Mouse (Mus musculus): ENCODE measurements around the gene Tmem247. TPM values are rescaled to one million over a fixed set of nuclear protein-coding genes. Genes with fewer than 3 reads are reported as not detected.

Gene Tmem247
- polyA plus RNA-seq, 1 experiment: not detected

DNA sequence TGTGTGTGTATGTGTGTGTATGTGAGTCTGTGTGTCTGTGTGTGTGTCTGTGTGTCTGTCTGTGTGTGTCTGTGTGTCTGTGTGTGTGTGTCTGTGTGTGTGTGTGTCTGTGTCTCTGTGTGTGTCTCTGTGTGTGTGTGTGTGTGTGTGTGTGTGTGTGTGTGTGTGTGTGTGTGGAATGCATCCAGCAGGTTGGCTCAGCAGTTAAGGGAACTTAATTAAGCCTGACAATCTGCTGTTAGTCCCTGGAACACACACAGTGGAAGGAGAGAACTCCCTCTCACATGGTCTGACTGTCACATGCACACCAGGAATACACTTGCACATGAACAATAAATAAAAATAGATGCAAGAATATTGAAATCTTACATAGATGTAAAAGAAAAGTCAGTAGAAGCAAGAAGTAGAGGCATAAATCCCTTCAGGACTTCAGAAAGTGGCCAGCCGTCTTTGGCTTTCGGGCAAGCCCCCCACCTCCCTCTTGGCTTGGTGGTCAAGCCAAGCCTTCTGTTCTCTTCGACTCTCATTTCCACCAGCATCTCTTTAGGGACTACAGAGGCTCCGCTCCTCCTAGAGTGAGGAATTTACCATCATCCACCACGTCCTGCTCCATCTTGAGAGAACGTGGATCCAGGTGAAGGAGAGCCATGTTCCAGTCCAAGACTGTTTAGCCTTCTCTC, 19.5 kb upstream of the Tmem247 start:
- 86% methylated on average over 6 of the region's 6 CpGs for WGBS

GRCm38 (mm10) chr17:86899821-86900220, 17.3 kb upstream of the Tmem247 start:
- Histone ChIP-seq H3K4me3 (replicated peaks; ENCODE audit: control insufficient read depth, low read depth, low read length) (no peak overlapping the region), H3K27ac (ENCODE audit: control insufficient read depth, insufficient read depth, low read depth, low read length, poor library complexity) (no peak overlapping the region), H3K4me1 (ENCODE audit: control insufficient read depth, insufficient read depth, low read length) (peaks cover 2% of the 10 kb centered on the region; the same call in 1 of the 2 replicates)
- WGBS: 28% methylated on average over 5 of the region's 5 CpGs
- TF ChIP-seq POLR2A (IDR thresholded peaks at IDR 0.05; ENCODE audit: borderline replicate concordance, control insufficient read depth, low read depth, low read length): no peak
- no peak for TF ChIP-seq CTCF (IDR thresholded peaks at IDR 0.05; ENCODE audit: control insufficient read depth, insufficient read depth, low read length)

More for the DNA sequence above, 19.5 kb upstream of the Tmem247 start:
- Histone ChIP-seq H3K4me3 (replicated peaks; ENCODE audit: control insufficient read depth, low read depth, low read length) (no peak overlapping the region), H3K4me1 (ENCODE audit: control insufficient read depth, insufficient read depth, low read length) (no peaks in the 10 kb centered on the region), H3K27ac (ENCODE audit: control insufficient read depth, insufficient read depth, low read depth, low read length, poor library complexity) (no peak overlapping the region)
- TF ChIP-seq CTCF (IDR thresholded peaks at IDR 0.05; ENCODE audit: control insufficient read depth, insufficient read depth, low read length) (no peak), POLR2A (IDR thresholded peaks at IDR 0.05; ENCODE audit: borderline replicate concordance, control insufficient read depth, low read depth, low read length) (no peak)

GRCm38 (mm10) chr17:86900564-86900963, 16.6 kb upstream of the Tmem247 start:
- WGBS: 77% methylated on average over 5 of the region's 5 CpGs
- Histone ChIP-seq H3K4me3 (replicated peaks; ENCODE audit: control insufficient read depth, low read depth, low read length) (no peak overlapping the region), H3K27ac (ENCODE audit: control insufficient read depth, insufficient read depth, low read depth, low read length, poor library complexity) (no peak overlapping the region), H3K4me1 (ENCODE audit: control insufficient read depth, insufficient read depth, low read length) (peaks cover 2% of the 10 kb centered on the region; the same call in 1 of the 2 replicates)
- no peak for TF ChIP-seq CTCF (IDR thresholded peaks at IDR 0.05; ENCODE audit: control insufficient read depth, insufficient read depth, low read length)
- no peak for TF ChIP-seq POLR2A (IDR thresholded peaks at IDR 0.05; ENCODE audit: borderline replicate concordance, control insufficient read depth, low read depth, low read length)

GRCm38 (mm10) chr17:86902399-86903067, 14.6 kb upstream of the Tmem247 start:
- 83% methylated on average over 14 of the region's 14 CpGs for WGBS
- TF ChIP-seq POLR2A (IDR thresholded peaks at IDR 0.05; ENCODE audit: borderline replicate concordance, control insufficient read depth, low read depth, low read length): no peak
- no peak for TF ChIP-seq CTCF (IDR thresholded peaks at IDR 0.05; ENCODE audit: control insufficient read depth, insufficient read depth, low read length)
- H3K4me3 ChIP-seq (replicated peaks; ENCODE audit: control insufficient read depth, low read depth, low read length): no peak overlapping the region

GRCm38 (mm10) chr17:86903596-86903995, 13.6 kb upstream of the Tmem247 start:
- TF ChIP-seq CTCF (IDR thresholded peaks at IDR 0.05; ENCODE audit: control insufficient read depth, insufficient read depth, low read length) (no peak), POLR2A (IDR thresholded peaks at IDR 0.05; ENCODE audit: borderline replicate concordance, control insufficient read depth, low read depth, low read length) (no peak)
- H3K27ac ChIP-seq (ENCODE audit: control insufficient read depth, insufficient read depth, low read depth, low read length, poor library complexity): no peak overlapping the region
- no peak overlapping the region for H3K4me3 ChIP-seq (replicated peaks; ENCODE audit: control insufficient read depth, low read depth, low read length)
- 5% methylated on average over 7 of the region's 7 CpGs for WGBS
- peaks cover 2% of the 10 kb centered on the region; the same call in 1 of the 2 replicates for H3K4me1 ChIP-seq (ENCODE audit: control insufficient read depth, insufficient read depth, low read length)

More at GRCm38 (mm10) chr17:86902399-86903067, 14.6 kb upstream of the Tmem247 start:
- Histone ChIP-seq H3K4me1 (ENCODE audit: control insufficient read depth, insufficient read depth, low read length) (peaks cover 2% of the 10 kb centered on the region; the same call in 1 of the 2 replicates), H3K27ac (ENCODE audit: control insufficient read depth, insufficient read depth, low read depth, low read length, poor library complexity) (no peak overlapping the region)

DNA sequence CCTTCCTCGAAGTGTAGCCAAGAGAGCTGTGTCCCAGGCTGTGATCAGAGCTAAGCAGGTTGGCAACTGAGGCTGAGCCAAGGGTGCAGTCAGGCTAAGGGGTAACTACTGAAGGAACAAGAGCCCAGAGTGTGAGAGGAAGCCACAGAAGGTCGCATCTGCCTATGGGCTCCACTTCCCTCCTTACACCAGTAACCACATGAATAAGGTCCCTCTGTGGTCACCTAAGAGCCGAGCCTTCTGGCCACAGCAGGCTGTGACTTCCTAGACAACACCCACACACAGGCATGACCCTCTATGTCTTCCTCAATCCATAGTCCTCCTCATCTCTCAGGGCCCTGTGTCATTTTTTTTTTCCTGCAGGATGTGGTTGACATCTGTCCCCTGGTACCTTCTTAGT, 12.9 kb upstream of the Tmem247 start:
- TF ChIP-seq CTCF (IDR thresholded peaks at IDR 0.05; ENCODE audit: control insufficient read depth, insufficient read depth, low read length) (no peak), POLR2A (IDR thresholded peaks at IDR 0.05; ENCODE audit: borderline replicate concordance, control insufficient read depth, low read depth, low read length) (no peak)
- no peak overlapping the region for H3K4me3 ChIP-seq (replicated peaks; ENCODE audit: control insufficient read depth, low read depth, low read length)
- H3K27ac ChIP-seq (ENCODE audit: control insufficient read depth, insufficient read depth, low read depth, low read length, poor library complexity): no peak overlapping the region
- peaks cover 2% of the 10 kb centered on the region; the same call in 1 of the 2 replicates for H3K4me1 ChIP-seq (ENCODE audit: control insufficient read depth, insufficient read depth, low read length)
- WGBS: 9% methylated on average over 3 of the region's 3 CpGs

DNA sequence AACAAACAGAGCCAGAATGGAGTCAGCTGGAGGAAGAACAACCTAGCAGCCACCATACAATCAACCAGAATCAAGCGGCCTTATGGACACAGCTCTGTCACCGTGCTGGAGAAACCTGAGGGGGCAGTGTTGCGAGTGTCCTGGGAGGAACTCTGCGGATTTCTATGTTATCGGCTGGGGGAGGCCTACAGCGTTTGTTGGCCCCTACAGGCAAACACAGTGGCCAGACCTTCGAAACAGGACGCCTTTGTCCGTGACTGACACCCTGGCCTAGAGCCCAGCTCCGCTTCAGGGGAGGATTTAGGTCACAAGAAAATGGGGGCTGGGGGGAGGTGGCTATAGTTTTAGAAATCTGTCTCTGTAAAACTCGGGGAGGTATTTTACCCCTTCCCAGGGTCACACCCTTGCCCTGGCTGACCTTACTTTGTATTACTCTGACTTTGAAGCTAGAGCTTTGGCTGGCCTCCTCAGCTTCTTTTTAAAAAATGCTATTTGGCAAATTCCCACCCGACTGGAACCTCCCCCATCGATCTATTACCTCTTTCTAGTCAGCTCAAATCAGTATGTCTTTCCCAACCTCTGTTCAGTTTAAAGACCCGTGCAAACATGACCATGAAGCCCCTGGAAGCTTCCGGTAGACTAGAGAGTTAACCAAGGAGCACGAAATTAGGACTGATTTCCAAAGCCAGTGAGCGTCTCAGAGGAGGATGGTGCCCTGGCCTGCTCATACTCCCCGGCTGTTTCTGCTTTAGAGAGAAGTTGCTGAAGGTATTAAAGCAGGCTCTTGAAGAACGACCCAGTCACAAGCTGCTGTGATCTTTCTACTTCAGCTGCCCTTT, 11.6 kb upstream of the Tmem247 start:
- WGBS: 62% methylated on average over 19 of the region's 19 CpGs
- H3K4me3 ChIP-seq (replicated peaks; ENCODE audit: control insufficient read depth, low read depth, low read length): no peak overlapping the region
- H3K4me1 ChIP-seq (ENCODE audit: control insufficient read depth, insufficient read depth, low read length): peaks cover 2% of the 10 kb centered on the region; the same call in 1 of the 2 replicates
- no peak overlapping the region for H3K27ac ChIP-seq (ENCODE audit: control insufficient read depth, insufficient read depth, low read depth, low read length, poor library complexity)
- TF ChIP-seq CTCF (IDR thresholded peaks at IDR 0.05; ENCODE audit: control insufficient read depth, insufficient read depth, low read length): no peak
- no peak for TF ChIP-seq POLR2A (IDR thresholded peaks at IDR 0.05; ENCODE audit: borderline replicate concordance, control insufficient read depth, low read depth, low read length)

DNA sequence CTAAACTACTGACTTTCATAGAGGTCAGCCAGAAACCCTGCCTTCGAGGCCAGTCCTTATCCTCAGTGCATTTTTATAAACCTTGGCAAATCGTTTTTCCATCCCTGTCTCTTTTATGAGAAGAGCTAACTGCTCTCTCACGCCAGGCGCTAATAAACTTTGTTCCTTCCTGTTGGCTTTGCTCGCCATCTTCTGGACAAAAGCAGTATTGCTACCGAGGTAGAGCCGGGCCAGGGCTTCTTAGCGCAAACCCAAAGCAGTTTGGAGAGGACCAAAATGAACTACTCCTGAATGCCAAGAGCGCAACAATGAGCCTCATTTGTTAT, 11.0 kb upstream of the Tmem247 start:
- H3K4me3 ChIP-seq (replicated peaks; ENCODE audit: control insufficient read depth, low read depth, low read length): no peak overlapping the region
- H3K27ac ChIP-seq (ENCODE audit: control insufficient read depth, insufficient read depth, low read depth, low read length, poor library complexity): no peak overlapping the region
- TF ChIP-seq POLR2A (IDR thresholded peaks at IDR 0.05; ENCODE audit: borderline replicate concordance, control insufficient read depth, low read depth, low read length) (no peak), CTCF (IDR thresholded peaks at IDR 0.05; ENCODE audit: control insufficient read depth, insufficient read depth, low read length) (peak; percentile 69)
- 2% methylated on average over 9 of the region's 9 CpGs for WGBS
- H3K4me1 ChIP-seq (ENCODE audit: control insufficient read depth, insufficient read depth, low read length): peaks cover 2% of the 10 kb centered on the region; the same call in 1 of the 2 replicates
